Mouse (Mus musculus) kidney, embryonic 16.5 days (tissue): ENCODE data around the gene Nutf2. TPM values are rescaled to one million over a fixed set of nuclear protein-coding genes. Genes with fewer than 3 reads are reported as not detected.

Experiments used
- ATAC-seq: fragments of 200-750 bp; cut with Nextera tagmentation; 2 replicates; pipeline ENCODE4 v1.8.0; 2017; ENCODE audit warnings: moderate TSS enrichment; ENCODE audit not compliant: low FRiP score, low TSS enrichment
- H3K27ac ChIP-seq: fragments of 300-500 bp; sonication (generic); 2 replicates; pipeline ENCODE4 v1.5.1; 2014; ENCODE audit warnings: low read length
- H3K27me3 ChIP-seq: fragments of 300-500 bp; sonication (generic); 2 replicates; pipeline ENCODE4 v1.6.1; 2014; ENCODE audit warnings: low read length, control low read depth, mixed read lengths; ENCODE audit not compliant: insufficient read depth
- H3K36me3 ChIP-seq: fragments of 300-500 bp; sonication (generic); 2 replicates; pipeline ENCODE4 v1.6.1; 2014; ENCODE audit warnings: low read length, control low read depth, mixed read lengths; ENCODE audit not compliant: insufficient read depth
- H3K4me1 ChIP-seq: fragments of 300-500 bp; sonication (generic); 2 replicates; pipeline ENCODE4 v1.6.1; 2014; ENCODE audit warnings: low read length, control low read depth, mixed read lengths; ENCODE audit not compliant: insufficient read depth
- H3K4me2 ChIP-seq: fragments of 300-500 bp; sonication (generic); replicated peaks from 2 replicates; pipeline ENCODE4 v1.6.1; 2014; ENCODE audit warnings: low read depth, low read length
- H3K4me3 ChIP-seq: fragments of 300-500 bp; sonication (generic); 2 replicates; pipeline ENCODE4 v1.5.1; 2014; ENCODE audit warnings: mild to moderate bottlenecking, low read length
- H3K9ac ChIP-seq: fragments of 300-500 bp; sonication (generic); replicated peaks from 2 replicates; pipeline ENCODE4 v1.6.1; 2014; ENCODE audit warnings: low read length
- H3K9me3 ChIP-seq: fragments of 300-500 bp; sonication (generic); 2 replicates; pipeline ENCODE4 v1.6.1; 2016; ENCODE audit warnings: low read length, control low read depth
- WGBS: fragments of 180-500 bp; shearing (Covaris S2); extraction: QIAGEN DNeasy Blood & Tissue Kit; methylation state at CpG from one replicate; pipeline ENCODE4 v1.1.7; 2014; 5-methylcytosine and 5-hydroxymethylcytosine counted together
- polyA plus RNA-seq: library from polyadenylated mRNA; unstranded; fragments of >200 nt; fragmentation: Nextera tagmentation; extraction: Ambion mirVana; gene quantifications from 2 replicates; pipeline ENCODE4 v1.2.1, GENCODE M21; 2015

The Nutf2 gene
- polyA plus RNA-seq, 1 experiment from 2014 or later = 242 TPM

- 30% methylated on average over 16 of the region's 16 CpGs for WGBS
- H3K27me3 ChIP-seq = no peaks in the 10 kb centered on the region
- ATAC-seq = no peak
These were observed 40.7 kb downstream of the Nutf2 start for GRCm38 (mm10) chr8:105900941-105901616.

DNA sequence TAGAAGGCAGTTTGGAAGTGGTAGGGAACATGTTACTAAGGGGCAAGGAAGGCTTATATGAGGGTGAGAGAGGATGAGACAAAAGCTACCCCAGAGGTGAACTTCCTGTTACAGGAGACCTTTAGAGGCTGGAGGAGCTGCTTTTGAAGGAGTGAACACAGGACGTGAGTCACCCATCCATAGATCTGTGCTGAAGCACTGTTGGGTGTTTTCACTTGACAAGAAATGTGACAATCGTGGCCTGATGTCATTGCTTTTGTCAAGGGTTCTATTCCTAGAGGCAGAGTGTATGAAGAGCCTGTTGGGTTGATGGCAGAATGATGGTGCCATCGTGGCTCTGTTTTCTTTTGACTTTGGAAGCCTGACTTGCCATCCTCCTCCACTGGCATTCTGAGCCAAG is 59.0 kb downstream of the Nutf2 start:
- no peaks in the 10 kb centered on the region for H3K9me3 ChIP-seq
- no peak overlapping the region for H3K27ac ChIP-seq
- no peak overlapping the region for H3K4me3 ChIP-seq
- WGBS = 76% methylated on average over 3 of the region's 3 CpGs
- H3K4me1 ChIP-seq = no peaks in the 10 kb centered on the region
- H3K4me2 ChIP-seq = no peak overlapping the region
- peaks cover 11% of the 10 kb centered on the region; the same call in 1 of the 2 replicates for H3K36me3 ChIP-seq
- no peak overlapping the region for H3K9ac ChIP-seq
- no peaks in the 10 kb centered on the region for H3K27me3 ChIP-seq
- ATAC-seq = no peak

More at GRCm38 (mm10) chr8:105900941-105901616, 40.7 kb downstream of the Nutf2 start:
- Histone ChIP-seq H3K27ac (peak overlapping the region; percentile 91), H3K9me3 (no peaks in the 10 kb centered on the region), H3K4me1 (peaks cover 12% of the 10 kb centered on the region), H3K4me3 (peak overlapping the region; percentile 87), H3K36me3 (no peaks in the 10 kb centered on the region), H3K4me2 (peak overlapping the region; percentile 87), H3K9ac (peak overlapping the region; percentile 95)

DNA sequence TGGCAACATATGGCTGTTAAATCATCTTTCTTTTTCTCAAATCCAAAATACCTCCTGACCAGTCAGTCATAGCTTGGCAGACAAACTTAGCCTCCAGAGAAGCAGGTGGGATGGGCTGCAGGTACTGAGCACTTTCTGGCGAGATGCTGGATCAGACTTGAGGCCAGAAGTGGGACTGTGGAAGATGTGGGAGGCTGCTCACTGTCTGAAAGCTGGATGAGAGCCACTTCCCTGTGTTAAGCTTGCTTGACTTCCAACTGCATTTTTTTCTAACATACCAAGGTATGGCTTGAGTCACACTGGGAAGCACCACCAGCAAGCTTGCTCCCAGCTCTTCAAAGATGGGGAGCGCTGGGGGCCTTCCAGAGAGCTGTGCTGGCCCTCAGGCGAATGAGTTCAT is 64.7 kb downstream of the Nutf2 start:
- Histone ChIP-seq H3K9ac (no peak overlapping the region), H3K27ac (no peak overlapping the region), H3K36me3 (peaks cover 9% of the 10 kb centered on the region; the same call in 1 of the 2 replicates), H3K4me1 (no peaks in the 10 kb centered on the region), H3K27me3 (no peaks in the 10 kb centered on the region), H3K4me3 (no peak overlapping the region), H3K4me2 (no peak overlapping the region), H3K9me3 (no peaks in the 10 kb centered on the region)
- ATAC-seq = no peak
- WGBS = 69% methylated on average over 3 of the region's 3 CpGs

Other genes starting within 250 kb of the Nutf2 start
- 117 and 134 TPM in 2 replicates for gene Ctcf, start 224.0 kb upstream of the Nutf2 start, polyA plus RNA-seq
- gene Agrp, start 223.2 kb upstream of the Nutf2 start, polyA plus RNA-seq = 0.84 and 1.2 TPM in 2 replicates
- gene Carmil2, start 174.3 kb upstream of the Nutf2 start, polyA plus RNA-seq = 0.49 and 0.52 TPM in 2 replicates
- 65.7 and 67.6 TPM in 2 replicates for gene Acd, start 159.5 kb upstream of the Nutf2 start, polyA plus RNA-seq
- gene Pard6a, start 159.4 kb upstream of the Nutf2 start, polyA plus RNA-seq = 18.0 and 20.1 TPM in 2 replicates
- gene 4933405L10Rik, start 152.9 kb upstream of the Nutf2 start, polyA plus RNA-seq = not detected in 2 replicates
- 29.0 and 34.1 TPM in 2 replicates for gene Enkd1, start 152.4 kb upstream of the Nutf2 start, polyA plus RNA-seq
- gene Gfod2, start 101.9 kb upstream of the Nutf2 start, polyA plus RNA-seq = 24.9 and 25.7 TPM in 2 replicates
- gene Ranbp10, start 33.2 kb upstream of the Nutf2 start, polyA plus RNA-seq = 10.7 and 13.3 TPM in 2 replicates
- 0.21 and 0.24 TPM in 2 replicates for gene Tsnaxip1, start 32.8 kb upstream of the Nutf2 start, polyA plus RNA-seq
- 44.7 and 46.3 TPM in 2 replicates for gene Cenpt, start 7.3 kb upstream of the Nutf2 start, polyA plus RNA-seq
- 65.2 and 66.1 TPM in 2 replicates for gene Thap11, start 5.4 kb upstream of the Nutf2 start, polyA plus RNA-seq
- gene Edc4, start 20.3 kb downstream of the Nutf2 start, polyA plus RNA-seq = 58.8 and 61.1 TPM in 2 replicates
- 0.53 and 0.85 TPM in 2 replicates for gene Nrn1l, start 33.0 kb downstream of the Nutf2 start, polyA plus RNA-seq
- 44.3 and 46.7 TPM in 2 replicates for gene Pskh1, start 39.9 kb downstream of the Nutf2 start, polyA plus RNA-seq
- 0.82 and 1.8 TPM in 2 replicates for gene Ctrl, start 73.3 kb downstream of the Nutf2 start, polyA plus RNA-seq
- 33.3 and 46.5 TPM in 2 replicates for gene Psmb10, start 77.9 kb downstream of the Nutf2 start, polyA plus RNA-seq
- 1.3 and 1.8 TPM in 2 replicates for gene Lcat, start 82.8 kb downstream of the Nutf2 start, polyA plus RNA-seq
- gene Slc12a4, start 105.5 kb downstream of the Nutf2 start, polyA plus RNA-seq = 36.1 and 36.2 TPM in 2 replicates
- not detected in 2 replicates for gene Dpep3, start 118.8 kb downstream of the Nutf2 start, polyA plus RNA-seq
- 19.7 and 24.6 TPM in 2 replicates for gene Dus2, start 130.8 kb downstream of the Nutf2 start, polyA plus RNA-seq
- not detected in 2 replicates for gene Dpep2nb, start 145.4 kb downstream of the Nutf2 start, polyA plus RNA-seq
- 19.8 and 21.2 TPM in 2 replicates for gene Ddx28, start 151.3 kb downstream of the Nutf2 start, polyA plus RNA-seq
- gene Nfatc3, start 198.3 kb downstream of the Nutf2 start, polyA plus RNA-seq = 5.7 and 6.7 TPM in 2 replicates